ENCODE assay signal across 24 mouse cellular contexts in genomic region chr6:50432491-50432890, GRCm38 (mm10). TPM values are rescaled to one million over a fixed set of nuclear protein-coding genes. Genes with fewer than 3 reads are reported as not detected.
DNase-seq lines count a peak whose midpoint lies in the region; ATAC-seq lines count a peak whose summit lies in the region.
"Had no signal": no experiment of that assay in that cellular context is flagged by ENCODE, and none has a peak within 500 bp of the region (broad histone marks: within the 10 kb centered on the region; RNA-seq: fewer than 3 reads in every experiment).

No protein-coding gene starts in this region.

- H3K4me3 ChIP-seq in forebrain, embryonic 15.5 days: no peak overlapping the region
- H3K4me3 ChIP-seq in forebrain, embryonic 13.5 days: no peak overlapping the region
- H3K4me3 ChIP-seq in midbrain, embryonic 13.5 days (replicated peaks): no peak overlapping the region
- no peak overlapping the region for H3K4me3 ChIP-seq in midbrain, embryonic 10.5 days
- H3K4me3 ChIP-seq: embryonic facial prominence, embryonic 15.5 days; left cerebral cortex, adult 2 months; liver, embryonic 13.5 days had no signal

- H3K4me2 ChIP-seq in forebrain, embryonic 15.5 days (replicated peaks): no peak overlapping the region
- no peak overlapping the region for H3K4me2 ChIP-seq in forebrain, embryonic 13.5 days
- no peak overlapping the region for H3K4me2 ChIP-seq in midbrain, embryonic 13.5 days (replicated peaks)
- H3K4me2 ChIP-seq: embryonic facial prominence, embryonic 15.5 days; heart, embryonic 11.5 days; liver, embryonic 13.5 days had no signal

- intact Hi-C loops in heart, postnatal 14 days (cut with DNase I): no loop called here

- ATAC-seq in forebrain, embryonic 15.5 days (replicated peaks): no peak
- ATAC-seq in forebrain, embryonic 13.5 days: no peak
- no peak for ATAC-seq in midbrain, embryonic 13.5 days

- 16% methylated on average over 5 of the region's 5 CpGs for WGBS in forebrain, embryonic 15.5 days
- 14% methylated on average over 5 of the region's 5 CpGs for WGBS in forebrain, embryonic 13.5 days
- 42% methylated on average over 5 of the region's 5 CpGs for WGBS in midbrain, embryonic 13.5 days
- WGBS in midbrain, embryonic 10.5 days: 80% methylated on average over 5 of the region's 5 CpGs

- peaks cover 11% of the 10 kb centered on the region for H3K4me1 ChIP-seq in forebrain, embryonic 15.5 days
- peaks cover 19% of the 10 kb centered on the region for H3K4me1 ChIP-seq in forebrain, embryonic 13.5 days
- H3K4me1 ChIP-seq in midbrain, embryonic 13.5 days (replicated peaks): peaks cover 8% of the 10 kb centered on the region; the same call in 1 of the 2 replicates
- no peaks in the 10 kb centered on the region for H3K4me1 ChIP-seq in midbrain, embryonic 10.5 days
- H3K4me1 ChIP-seq: embryonic facial prominence, embryonic 15.5 days; liver, embryonic 13.5 days had no signal

- H3K36me3 ChIP-seq in forebrain, embryonic 15.5 days: no peaks in the 10 kb centered on the region
- H3K36me3 ChIP-seq in forebrain, embryonic 13.5 days (ENCODE audit: poor library complexity, severe bottlenecking): no peaks in the 10 kb centered on the region
- no peaks in the 10 kb centered on the region for H3K36me3 ChIP-seq in midbrain, embryonic 13.5 days
- no peaks in the 10 kb centered on the region for H3K36me3 ChIP-seq in midbrain, embryonic 10.5 days
- H3K36me3 ChIP-seq: embryonic facial prominence, embryonic 15.5 days; liver, embryonic 13.5 days had no signal

- H3K27ac ChIP-seq in forebrain, embryonic 15.5 days (replicated peaks): peak overlapping the region; percentile 21; the same call in 1 of the 2 replicates
- no peak overlapping the region for H3K27ac ChIP-seq in forebrain, embryonic 13.5 days
- 0 out of 2 replicates have a peak overlapping the region, but pooled peaks have one; percentile 25 for H3K27ac ChIP-seq in midbrain, embryonic 13.5 days
- H3K27ac ChIP-seq in midbrain, embryonic 10.5 days (replicated peaks): no peak overlapping the region
- H3K27ac ChIP-seq: embryonic facial prominence, embryonic 15.5 days; left cerebral cortex, adult 2 months; liver, embryonic 13.5 days had no signal

- peak; percentile 62 for DNase-seq in cerebellum, adult 9-10 months
- DNase-seq in cerebellum, adult 11 months: no peak
- DNase-seq in midbrain, embryonic 10.5 days (ENCODE audit: low spot score): no peak
- DNase-seq in retina, postnatal 1 day: peak; percentile 70
- DNase-seq in heart, postnatal 14 days: no peak
- DNase-seq: adrenal gland, postnatal 10 days; cerebellum, postnatal 36 days; embryo, embryonic 11 days; gastrocnemius, postnatal 14 days; heart, adult 11 months; kidney, adult 11 months; kidney, postnatal 4 days; layer of hippocampus, adult 9-11 months; liver, embryonic 13.5 days; lung, adult 2 months; lung, postnatal 14 days; right cerebral cortex, postnatal 25 days; spleen, adult 18-20 months had no signal

- no peak overlapping the region for H3K9ac ChIP-seq in forebrain, embryonic 15.5 days (replicated peaks)
- no peak overlapping the region for H3K9ac ChIP-seq in forebrain, embryonic 13.5 days
- H3K9ac ChIP-seq in midbrain, embryonic 13.5 days (replicated peaks): no peak overlapping the region
- H3K9ac ChIP-seq: embryonic facial prominence, embryonic 15.5 days; liver, embryonic 13.5 days had no signal

- H3K27me3 ChIP-seq in forebrain, embryonic 15.5 days: no peaks in the 10 kb centered on the region
- no peaks in the 10 kb centered on the region for H3K27me3 ChIP-seq in forebrain, embryonic 13.5 days
- H3K27me3 ChIP-seq in midbrain, embryonic 13.5 days: no peaks in the 10 kb centered on the region
- H3K27me3 ChIP-seq in midbrain, embryonic 10.5 days (ENCODE audit: low read depth, poor library complexity, severe bottlenecking): no peaks in the 10 kb centered on the region
- H3K27me3 ChIP-seq: embryonic facial prominence, embryonic 15.5 days; liver, embryonic 13.5 days had no signal

- no peaks in the 10 kb centered on the region for H3K9me3 ChIP-seq in forebrain, embryonic 15.5 days
- no peaks in the 10 kb centered on the region for H3K9me3 ChIP-seq in forebrain, embryonic 13.5 days (replicated peaks)
- no peaks in the 10 kb centered on the region for H3K9me3 ChIP-seq in midbrain, embryonic 13.5 days
- H3K9me3 ChIP-seq in midbrain, embryonic 10.5 days (replicated peaks): no peaks in the 10 kb centered on the region
- H3K9me3 ChIP-seq: embryonic facial prominence, embryonic 15.5 days; liver, embryonic 13.5 days had no signal

RNA-seq across cellular contexts. Expression of gene Osbpl3, which starts 23.5 kb away (rescaled TPM):
- polyA plus RNA-seq in forebrain, embryonic 15.5 days (2015; fragmentation: Nextera tagmentation; extraction: Ambion mirVana): 3.6 and 5.0 TPM in 2 replicates
- 4.5 and 4.7 TPM in 2 replicates for polyA plus RNA-seq in forebrain, embryonic 13.5 days (2015; fragmentation: Nextera tagmentation; extraction: Ambion mirVana)
- polyA plus RNA-seq in midbrain, embryonic 13.5 days (2015; fragmentation: Nextera tagmentation; extraction: Ambion mirVana): 6.7 and 8.6 TPM in 2 replicates
- 6.7 and 7.3 TPM in 2 replicates for polyA plus RNA-seq in midbrain, embryonic 10.5 days (2016; fragmentation: Nextera tagmentation; extraction: Ambion mirVana)
- total RNA-seq in heart, postnatal 14 days (2021): 10 to 100 TPM; 27.5 to 36.0 TPM

Comparison
In these comparisons a context has a peak if more than half of its experiments do, and no peak if none do; other contexts are left out.
1. DNase-seq: peak in cerebellum, adult 9-10 months (single experiment) and retina, postnatal 1 day (single experiment); none in cerebellum, adult 11 months (single experiment), midbrain, embryonic 10.5 days (single experiment) and heart, postnatal 14 days (0 of 2).
2. H3K27ac ChIP-seq: peak in forebrain, embryonic 15.5 days (single experiment) and midbrain, embryonic 13.5 days (single experiment); none in forebrain, embryonic 13.5 days (single experiment) and midbrain, embryonic 10.5 days (single experiment).